Mouse (Mus musculus) limb, embryonic 15.5 days (tissue): Measurements from ENCODE around the gene Tas2r144. TPM values are rescaled to one million over a fixed set of nuclear protein-coding genes. Genes with fewer than 3 reads are reported as not detected.

Source experiments
- polyA plus RNA-seq: library from polyadenylated mRNA; unstranded; fragments of >200 nt; fragmentation: Nextera tagmentation; extraction: Ambion mirVana; gene quantifications from 2 replicates; pipeline ENCODE4 v1.2.1, GENCODE M21; 2015

Gene Tas2r144
- polyA plus RNA-seq, 1 experiment from 2014 or later: not detected

Other genes starting within 250 kb of the Tas2r144 start
- not detected in 2 replicates for gene Sval3, start 247.2 kb upstream of the Tas2r144 start, polyA plus RNA-seq
- gene Sva, start 176.9 kb upstream of the Tas2r144 start, polyA plus RNA-seq: not detected in 2 replicates
- not detected in 2 replicates for gene Tas2r139, start 74.4 kb upstream of the Tas2r144 start, polyA plus RNA-seq
- gene Gstk1, start 30.6 kb downstream of the Tas2r144 start, polyA plus RNA-seq: 20.7 and 21.4 TPM in 2 replicates
- 2.0 and 2.4 TPM in 2 replicates for gene Tmem139, start 46.6 kb downstream of the Tas2r144 start, polyA plus RNA-seq
- 47.1 and 51.2 TPM in 2 replicates for gene Casp2, start 49.7 kb downstream of the Tas2r144 start, polyA plus RNA-seq
- 0.33 and 1.0 TPM in 2 replicates for gene Clcn1, start 71.4 kb downstream of the Tas2r144 start, polyA plus RNA-seq
- 0.15 and 0.19 TPM in 2 replicates for gene Fam131b, start 109.3 kb downstream of the Tas2r144 start, polyA plus RNA-seq
- 107 and 138 TPM in 2 replicates for gene Zyx, start 134.3 kb downstream of the Tas2r144 start, polyA plus RNA-seq
- gene Epha1, start 157.9 kb downstream of the Tas2r144 start, polyA plus RNA-seq: 25.4 and 30.1 TPM in 2 replicates
- not detected in 2 replicates for gene Tas2r143, start 184.9 kb downstream of the Tas2r144 start, polyA plus RNA-seq
- not detected in 2 replicates for gene Tas2r135, start 190.1 kb downstream of the Tas2r144 start, polyA plus RNA-seq
- gene Tas2r126, start 219.2 kb downstream of the Tas2r144 start, polyA plus RNA-seq: 0.26 TPM in 1 of 2 replicates, not detected in the other
- not detected in 2 replicates for gene Olfr458, start 249.9 kb downstream of the Tas2r144 start, polyA plus RNA-seq